Mouse (Mus musculus): ENCODE results near the gene Tspan2.

Gene Tspan2

DNA sequence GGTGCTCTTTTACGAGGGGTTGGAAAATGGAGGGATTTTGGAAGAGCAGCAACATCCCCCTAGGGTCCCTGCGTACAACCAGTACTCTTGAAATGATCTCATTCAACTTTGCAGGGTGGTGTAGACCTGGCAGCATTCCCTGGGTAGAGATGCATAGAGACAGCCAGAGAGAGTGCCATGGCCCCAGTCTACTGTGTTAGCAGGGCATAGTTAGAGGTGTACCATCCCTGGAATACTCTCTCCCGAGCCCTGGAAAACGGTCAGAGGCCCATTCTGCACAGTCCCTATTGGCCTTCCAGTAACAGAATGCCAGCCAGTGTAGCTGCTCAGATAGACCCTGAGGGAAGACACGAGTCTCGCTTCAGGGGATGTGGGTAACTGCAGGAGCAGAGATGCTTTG lies 1.3 kb downstream of the Tspan2 start:
- DNase-seq: no peak

DNA sequence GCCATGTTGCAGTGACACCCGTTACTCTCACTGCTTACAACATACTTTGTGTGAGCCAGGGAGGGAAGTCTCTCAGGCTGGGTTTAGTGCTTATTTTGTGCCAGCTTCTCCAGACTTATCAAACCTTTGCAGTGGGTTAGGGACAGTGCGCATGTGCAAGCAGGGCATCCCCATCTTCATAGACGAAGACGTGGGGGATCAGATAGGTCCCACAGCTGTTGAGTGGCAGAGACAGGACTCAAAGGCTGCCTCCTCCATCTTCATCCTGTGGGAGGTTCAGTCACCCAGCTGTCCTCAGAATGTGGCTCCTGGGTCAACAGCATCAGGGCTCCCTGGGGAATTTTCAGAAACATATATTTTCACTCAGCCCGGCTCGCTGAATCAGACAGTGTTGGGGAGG lies 2.1 kb downstream of the Tspan2 start:
- peak; percentile 47 for DNase-seq

DNA sequence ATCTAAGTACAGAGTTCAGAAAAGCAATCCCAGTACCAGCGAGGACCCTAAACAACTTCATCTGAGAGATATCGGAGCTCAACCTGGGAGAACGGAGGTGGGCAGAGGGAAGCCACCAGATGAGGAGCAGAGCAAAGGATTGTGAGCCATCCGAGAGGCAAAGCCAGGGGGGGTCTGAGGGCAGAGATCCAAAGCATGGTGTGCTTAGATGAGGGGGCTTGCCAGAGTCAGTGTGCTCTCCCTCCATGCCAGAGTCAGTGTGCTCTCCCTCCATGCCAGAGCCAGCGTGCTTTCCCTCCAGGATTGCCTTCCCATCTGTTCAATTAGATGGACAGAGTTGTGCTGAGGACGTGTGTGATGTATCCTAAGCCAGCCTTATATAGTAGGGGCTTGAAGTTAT lies 2.8 kb downstream of the Tspan2 start:
- DNase-seq: no peak

DNA sequence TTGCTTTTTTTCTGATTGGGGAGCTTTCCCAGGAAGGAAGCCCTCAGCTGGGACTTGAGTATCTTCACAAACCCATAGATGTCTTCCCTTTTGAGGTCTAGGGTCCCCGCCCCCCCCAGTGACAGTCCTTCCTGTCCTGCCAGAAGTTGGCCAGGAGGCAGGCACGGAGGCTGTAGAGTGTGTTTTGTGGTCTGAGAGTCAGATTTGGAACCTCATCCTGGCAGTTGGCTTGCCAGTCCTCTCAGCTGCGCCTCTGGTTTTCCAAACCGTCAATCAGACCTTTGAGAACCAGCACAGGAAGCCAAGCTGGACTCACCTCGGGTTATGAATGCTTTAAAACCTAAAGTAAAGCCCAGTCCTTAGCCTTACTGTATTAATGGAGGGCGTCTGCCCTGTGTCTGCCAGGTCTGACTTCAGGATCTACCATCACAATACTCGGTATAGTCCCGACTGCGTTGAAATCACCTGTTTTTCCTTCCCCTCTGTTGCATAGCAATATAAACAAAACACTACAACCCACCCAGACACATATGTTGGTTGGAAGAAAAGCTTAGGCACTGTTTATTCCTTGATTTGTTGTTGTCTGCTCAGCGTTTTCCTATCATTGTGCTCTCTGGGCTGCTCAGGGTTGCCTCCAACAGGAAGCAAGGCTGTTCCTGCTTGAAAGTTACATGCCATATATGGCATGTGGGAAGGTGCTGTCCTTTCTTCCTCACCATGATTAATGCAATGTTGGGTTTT lies 4.0 kb downstream of the Tspan2 start:
- peak; percentile 59 for DNase-seq

DNA sequence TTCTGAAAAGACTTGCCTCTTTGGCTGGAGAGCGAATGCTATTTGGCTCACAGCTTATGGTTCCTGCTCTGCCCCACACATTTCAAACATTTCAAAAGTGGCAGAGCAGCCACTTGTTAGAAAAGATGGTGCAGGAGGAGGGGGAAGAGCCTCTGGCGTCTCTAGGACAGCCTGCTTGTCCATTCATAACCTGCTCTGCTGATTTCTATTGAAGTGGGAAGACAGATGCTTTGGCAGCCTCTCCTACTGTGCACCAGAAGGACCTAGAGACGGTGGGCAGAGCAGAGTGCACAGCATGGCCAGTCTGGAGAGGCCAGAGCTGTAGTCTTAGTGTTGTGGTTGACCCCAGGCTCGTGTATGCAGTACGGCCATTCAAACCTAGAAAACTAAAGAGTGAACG lies 4.6 kb downstream of the Tspan2 start:
- DNase-seq: no peak

DNA sequence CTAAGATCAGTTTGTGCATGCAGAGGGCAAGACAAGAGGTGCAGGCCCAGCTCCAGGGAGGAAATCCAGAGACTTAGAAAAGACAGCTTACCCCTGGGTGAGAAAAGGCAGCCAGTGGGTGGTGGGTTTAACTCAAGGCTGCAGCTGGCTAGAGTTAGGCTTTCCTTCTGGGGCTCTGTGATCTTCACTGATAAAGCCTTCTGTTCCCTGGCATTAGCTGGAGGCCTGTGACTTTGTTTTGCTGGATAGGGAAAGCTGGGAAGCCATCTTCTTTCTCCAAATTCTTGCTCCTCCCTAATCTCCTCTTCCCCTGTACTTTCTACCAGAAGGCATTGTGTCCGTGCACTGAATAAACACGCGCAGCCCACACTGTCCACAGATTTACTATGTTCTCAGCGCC lies 8.4 kb downstream of the Tspan2 start:
- DNase-seq: no peak

DNA sequence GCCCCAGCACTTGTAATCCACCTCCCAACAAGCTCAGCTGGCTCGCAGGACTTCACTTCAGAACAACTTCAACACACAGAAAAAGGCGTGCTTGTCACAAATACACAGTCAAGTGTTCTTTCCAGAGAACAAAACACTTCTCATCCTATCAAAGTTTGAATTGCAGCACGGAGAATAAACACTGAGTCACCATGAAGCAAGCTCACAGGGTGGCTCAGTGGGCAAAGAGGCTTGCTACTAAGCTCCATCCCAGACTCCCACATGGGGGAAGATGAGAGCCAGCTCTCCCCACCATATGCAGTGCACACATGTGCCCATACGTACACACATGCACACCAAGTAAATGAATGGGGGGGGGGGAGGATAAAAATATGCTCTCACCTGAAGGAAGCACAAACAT lies 8.9 kb downstream of the Tspan2 start:
- no peak for DNase-seq

DNA sequence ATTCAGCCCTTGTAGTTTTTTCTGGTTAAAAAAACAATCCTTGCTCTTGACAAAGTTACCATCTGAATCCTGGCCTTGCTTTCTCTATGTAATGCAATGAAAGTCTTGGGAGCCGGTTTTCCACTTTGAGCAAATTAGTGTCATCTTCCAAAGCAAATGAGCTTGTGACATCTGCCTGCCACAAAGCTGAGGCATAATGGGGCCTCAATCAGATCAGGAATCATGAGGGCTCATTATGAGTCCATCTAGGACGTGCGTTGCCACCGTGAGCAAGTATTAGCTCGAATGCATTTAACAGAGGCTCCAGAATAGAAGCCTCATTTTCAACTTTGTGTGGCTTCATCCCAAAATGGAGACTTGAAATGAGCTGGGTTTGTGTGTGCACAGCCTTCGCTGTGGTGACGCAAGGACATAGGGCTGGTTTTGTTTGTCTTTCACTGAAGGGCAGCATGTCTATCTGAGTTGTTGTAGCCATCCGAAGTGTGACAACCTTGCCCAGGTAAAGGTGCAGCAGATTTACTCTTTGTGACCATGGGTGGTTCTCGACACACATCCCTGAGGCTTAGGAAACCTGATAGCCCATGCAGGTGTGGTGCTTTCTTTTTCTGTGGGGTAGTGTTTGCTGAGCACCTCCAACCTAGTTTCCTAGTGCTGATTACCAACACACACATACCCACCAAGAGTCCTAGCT lies 9.6 kb downstream of the Tspan2 start:
- DNase-seq: no peak

DNA sequence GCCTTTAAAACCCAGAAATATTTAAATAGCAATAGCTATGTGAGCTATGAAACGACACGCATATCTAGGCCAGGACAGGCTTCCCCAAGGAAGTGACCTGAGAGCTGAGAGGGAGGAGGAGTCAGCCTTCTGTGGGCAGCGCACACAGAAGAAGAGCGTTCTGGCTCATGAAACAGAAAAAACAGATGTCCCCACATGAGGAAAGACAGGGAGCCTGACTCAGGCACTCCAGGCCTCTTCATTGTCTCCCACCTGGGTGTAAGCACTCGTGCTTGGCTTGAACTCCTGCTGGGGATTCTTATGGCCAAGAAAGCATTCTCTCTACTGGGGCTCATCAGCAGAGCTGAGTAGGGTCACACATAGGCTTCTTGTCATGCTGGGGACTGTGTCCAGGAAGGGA lies 10.3 kb downstream of the Tspan2 start:
- DNase-seq: peak; percentile 42

DNA sequence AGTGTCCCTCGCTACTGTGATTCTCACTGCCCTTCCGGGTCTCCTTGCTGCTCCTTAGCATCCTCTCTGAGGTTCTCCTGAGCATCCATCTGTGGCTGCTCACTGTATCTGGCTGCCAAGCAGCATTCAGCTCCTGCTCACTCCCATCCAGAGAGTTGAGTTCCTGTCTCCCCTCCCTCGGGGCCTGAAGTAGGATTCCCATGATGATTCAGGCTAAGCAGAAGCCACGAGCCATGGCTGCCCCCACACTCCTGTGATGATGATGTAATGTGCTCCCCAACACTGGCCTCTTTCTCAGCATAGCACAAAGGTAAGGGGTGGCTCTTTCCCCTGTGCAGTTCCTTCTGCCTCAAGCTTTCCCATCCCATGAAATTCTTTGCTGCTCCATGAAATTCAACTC lies 11.8 kb downstream of the Tspan2 start:
- DNase-seq: no peak

DNA sequence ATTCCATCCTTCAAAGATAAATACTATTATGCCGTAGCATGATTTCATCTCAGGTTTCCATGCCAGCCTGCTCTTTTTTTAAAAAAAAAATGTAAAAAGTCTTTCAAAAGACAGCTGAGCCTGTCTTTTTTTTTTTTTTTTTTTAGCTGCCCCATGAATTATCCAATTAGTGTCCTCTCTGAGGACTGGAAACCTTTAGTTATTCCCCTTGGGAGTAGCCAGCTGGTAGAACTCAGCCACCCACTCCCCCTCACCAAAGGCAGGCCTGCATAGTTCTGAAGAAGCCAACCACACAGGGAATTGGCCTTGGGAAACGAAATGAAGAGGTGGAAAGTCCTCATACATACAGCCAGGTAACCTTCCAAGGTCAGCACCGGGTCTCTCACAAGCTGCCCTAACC lies 13.7 kb downstream of the Tspan2 start:
- DNase-seq: no peak

DNA sequence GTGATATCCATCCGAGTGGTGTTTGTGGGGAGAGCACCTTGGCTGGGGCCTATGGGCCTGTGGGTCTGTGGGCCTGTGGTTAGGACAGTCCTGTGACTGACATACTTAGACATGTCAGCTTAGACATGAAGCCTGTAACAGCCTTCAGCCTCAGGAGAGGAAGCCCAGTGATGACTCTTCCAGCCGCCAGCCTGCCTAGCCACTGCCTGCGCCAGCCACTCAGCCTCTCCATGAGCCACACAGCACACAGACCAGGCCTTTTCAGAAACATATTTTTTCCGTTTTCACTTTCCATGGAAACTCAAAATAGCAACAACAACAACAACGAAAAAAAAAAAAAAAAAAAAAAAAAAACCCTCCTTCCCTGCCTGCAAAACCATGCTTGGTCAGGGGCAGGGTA lies 14.4 kb downstream of the Tspan2 start:
- DNase-seq: no peak

DNA sequence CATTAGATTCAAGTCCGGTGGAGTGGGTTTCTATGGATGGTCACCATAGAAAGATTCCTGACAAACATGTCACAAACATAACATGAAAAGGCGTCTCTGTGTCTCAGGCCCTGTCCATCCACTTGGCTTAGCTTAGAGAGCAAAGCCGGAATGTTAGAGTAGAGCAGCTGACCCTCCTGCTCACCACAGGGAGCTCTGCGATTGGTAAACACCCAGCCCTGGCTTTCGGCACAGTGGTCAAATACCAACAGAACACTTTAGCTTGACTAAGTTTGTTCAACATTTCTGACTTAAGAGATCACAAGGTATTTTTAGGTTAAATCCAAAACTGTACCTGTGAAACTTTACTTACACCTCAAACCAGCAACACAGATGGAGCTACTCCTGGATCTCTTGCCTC lies 16.8 kb downstream of the Tspan2 start:
- DNase-seq: no peak

DNA sequence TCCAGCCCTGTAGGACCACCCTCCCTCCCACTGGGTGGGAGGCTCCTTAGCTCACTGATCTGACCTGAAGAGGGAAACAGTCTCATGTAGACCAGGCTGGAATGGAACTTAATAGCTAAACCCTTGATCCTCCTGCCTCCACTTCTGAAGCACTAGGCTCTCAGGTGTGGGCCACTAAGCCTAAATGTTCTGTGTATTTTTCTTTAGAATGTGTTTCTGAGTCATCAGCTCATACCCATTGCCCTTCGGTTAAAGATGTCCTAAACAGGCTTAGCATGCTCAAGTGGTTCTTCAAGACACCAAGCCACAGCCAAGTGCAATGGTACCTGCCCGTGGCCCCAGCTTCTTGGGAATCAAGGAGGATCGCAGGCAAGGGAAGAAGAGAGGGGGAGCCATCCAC lies 17.2 kb downstream of the Tspan2 start:
- no peak for DNase-seq

DNA sequence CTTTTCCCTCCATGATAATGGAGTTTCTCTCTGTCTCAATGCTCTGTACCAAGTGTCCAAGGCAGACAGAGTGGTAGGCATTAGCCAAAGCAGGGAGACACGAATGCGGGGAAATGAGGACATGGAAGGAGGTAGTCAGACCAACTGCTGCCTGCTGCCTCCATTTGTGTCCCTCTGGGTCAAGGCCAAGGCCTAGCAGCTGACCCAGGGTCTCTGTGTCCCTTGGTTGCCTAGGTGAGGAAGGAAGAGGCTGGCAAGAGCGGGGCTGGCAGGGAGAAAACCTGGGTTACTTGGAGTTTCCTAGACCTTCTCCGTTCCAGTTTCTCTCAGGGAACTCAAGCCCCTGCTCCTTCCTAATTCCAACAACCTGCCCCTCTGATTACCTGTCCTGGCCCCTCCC lies 17.7 kb downstream of the Tspan2 start:
- no peak for DNase-seq

DNA sequence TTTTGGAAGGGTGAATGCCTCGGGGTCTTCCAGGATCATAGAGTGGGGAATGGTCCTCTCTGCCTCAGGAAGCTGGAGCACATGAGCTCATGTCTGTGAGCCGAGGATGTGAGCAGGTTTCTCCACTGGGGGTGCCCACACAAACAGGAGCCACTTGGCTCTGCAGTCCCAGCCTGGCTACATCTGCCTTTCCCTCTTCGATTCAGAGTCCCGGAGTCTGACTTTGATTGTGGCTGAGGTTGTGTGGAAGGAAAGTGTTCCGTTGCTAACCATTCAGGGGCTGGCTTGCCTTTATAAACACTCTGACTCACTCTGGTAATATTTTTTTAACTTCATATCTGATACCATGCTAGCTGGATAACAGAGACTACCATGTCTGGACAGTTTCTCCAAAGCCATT lies 18.1 kb downstream of the Tspan2 start:
- DNase-seq: no peak

DNA sequence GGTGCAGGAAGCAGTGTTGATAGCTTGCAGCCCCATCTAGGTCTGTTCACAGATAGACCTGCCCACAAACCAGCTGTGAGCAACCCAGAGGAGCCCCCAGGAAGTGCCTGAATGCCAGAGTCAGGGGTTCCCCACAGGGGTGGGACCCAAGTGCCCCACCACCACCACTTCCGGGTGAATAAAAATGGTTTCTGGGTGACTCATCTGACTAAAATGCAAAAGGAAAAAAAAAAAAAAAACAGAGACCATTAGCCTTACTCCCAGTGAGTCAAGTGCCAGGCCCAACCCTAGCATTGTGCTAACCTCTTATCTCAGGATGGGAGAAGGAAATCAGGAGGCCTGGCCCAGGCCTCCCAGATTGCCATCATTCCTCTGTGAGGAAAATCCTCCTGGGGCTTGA lies 21.5 kb downstream of the Tspan2 start:
- DNase-seq: peak; percentile 76

DNA sequence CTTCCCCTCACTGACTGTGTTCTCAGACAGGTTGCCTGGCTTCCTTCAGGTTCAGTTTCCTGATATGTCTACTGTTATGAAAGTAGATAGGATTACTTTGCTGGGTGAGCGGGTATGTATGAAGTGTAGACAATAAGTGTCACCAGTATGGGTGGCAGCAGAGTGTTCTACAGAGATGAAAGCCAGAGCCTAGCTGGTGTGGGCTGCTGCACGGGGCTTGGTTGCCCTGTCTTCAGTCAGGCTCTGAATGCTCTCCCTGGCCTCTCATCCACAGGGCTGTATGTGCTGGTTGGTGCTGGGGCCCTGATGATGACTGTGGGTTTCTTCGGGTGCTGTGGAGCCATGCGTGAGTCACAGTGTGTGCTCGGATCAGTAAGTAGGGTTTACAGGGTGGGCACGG lies 22.7 kb downstream of the Tspan2 start:
- no peak for DNase-seq

DNA sequence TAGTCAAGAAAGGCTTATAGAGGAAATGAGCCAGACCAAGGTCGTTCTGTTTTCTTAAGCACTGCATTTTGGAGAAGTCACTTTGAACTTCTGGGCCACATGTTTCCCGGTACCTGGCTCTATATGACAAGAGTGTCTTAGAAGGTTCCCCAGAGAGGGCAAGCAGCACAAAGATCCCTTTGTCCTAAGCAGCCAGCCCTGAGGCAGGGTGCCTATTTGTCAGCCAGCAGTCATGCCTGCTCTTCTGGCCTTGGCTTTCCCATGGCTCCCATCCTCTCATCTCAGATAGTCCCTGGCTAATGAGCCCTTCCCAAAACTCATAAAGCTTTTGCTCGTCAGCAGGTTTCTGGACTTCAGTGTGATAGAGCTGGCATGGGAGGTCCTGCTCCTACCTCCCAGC lies 25.9 kb downstream of the Tspan2 start:
- DNase-seq: no peak

DNA sequence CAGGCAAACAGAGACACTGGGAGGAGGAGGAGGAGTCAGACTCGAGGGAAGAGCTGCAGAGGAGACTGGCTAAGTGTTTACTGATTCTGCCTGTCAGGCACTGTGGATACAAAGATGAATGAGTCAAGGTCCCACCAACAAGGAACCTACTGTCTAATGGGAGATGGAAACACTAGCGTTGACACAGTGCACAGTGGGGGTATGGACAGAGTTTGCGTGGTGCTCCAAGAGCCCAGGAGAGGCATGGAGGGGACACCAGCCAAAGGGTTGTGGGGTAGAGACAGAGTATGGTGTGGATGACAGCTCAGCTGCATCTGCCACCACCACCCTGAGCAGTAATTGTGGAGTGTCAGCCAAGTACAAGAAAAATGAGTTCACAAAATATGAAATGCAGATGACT lies 28.1 kb downstream of the Tspan2 start:
- DNase-seq: no peak

DNA sequence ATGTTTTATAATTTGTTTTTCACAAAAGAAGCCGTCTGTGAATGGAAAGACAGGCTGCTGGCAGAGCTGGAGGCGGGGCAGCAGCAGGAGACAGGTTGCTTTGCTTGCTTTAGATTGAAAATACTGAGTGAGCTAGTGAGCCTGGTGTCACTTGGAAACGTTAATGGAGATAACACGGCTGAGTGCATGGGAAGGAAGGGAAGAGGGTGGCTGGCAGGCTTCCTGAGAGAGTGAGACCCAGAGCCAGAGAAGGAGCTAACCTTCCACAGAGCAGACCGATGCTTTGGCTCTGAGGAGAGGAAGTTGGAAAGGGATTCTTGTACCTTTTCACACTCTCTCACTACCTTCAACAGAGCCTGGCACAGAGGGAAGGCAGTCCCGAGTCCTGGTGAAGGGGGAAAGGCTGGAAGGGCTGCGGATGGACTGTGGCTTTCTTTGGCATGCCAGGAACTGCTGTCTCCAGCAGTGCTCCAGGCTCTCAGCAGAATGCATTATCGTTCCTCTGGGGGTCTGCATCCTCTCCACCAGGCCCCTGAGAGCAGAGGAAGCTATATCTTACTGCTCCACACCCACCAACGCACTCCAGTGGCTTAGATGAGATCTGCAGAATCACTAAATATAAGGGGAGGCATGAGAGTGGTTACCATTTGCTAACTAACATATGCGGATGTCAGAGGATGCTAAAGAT lies 29.5 kb downstream of the Tspan2 start:
- DNase-seq: no peak

DNA sequence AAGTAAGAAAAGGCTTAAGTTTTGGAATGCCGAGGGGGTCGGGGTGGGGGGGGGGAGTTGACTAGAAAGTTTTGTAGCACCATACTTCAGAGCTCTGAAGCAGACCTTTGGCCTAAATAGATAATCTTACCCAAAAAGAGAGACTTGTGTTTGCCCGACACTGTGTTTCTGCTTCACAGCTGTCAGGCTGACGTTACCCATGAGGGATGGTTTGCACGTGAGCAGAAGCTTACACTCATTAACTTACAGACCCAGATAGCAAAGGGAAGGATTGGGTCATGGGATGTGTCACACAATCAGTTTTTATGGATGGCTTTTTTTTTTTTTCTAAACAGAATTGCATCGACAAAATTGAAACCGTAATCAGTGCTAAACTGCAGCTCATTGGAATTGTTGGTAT lies 30.5 kb downstream of the Tspan2 start:
- DNase-seq: no peak

DNA sequence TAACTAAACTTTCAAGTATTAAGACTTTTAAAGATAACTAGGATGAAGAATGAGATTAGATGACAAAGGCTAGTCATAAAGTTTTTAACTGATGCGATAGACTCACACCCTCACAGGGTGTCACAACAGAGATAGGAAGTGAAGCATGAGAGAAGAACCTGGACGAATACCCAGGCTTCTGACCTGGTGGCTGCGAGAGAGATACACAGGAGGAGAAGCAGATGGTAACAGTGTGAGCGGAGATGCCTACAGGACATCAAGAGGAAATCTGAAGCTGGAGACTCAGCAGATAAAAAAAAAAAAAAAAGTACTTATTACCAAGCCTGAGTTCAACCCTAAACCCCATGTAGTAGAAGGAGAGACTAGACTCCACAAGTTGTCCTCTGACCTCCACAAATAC lies 38.7 kb downstream of the Tspan2 start:
- no peak for DNase-seq

DNA sequence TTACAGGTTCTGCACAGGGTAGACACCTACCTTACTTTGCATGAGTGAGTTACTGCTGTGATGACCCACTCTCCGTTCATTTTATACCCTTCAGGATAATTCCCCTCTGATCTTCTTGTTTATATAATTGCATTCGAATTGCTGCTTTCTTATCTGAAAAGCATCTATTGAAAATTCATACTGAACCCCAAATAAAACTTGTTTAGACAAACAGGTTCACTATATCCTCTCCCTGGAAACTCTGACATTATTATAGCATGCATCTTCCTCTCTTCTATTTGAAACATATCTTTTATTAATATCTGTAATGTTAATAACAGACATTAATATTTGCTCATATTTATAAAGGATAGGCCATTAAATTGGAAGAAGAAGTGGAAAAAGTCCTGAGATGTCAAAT lies 48.3 kb downstream of the Tspan2 start, which contains the start of gene Tshb:
Gene Tshb, minus strand, starts transcription at position 101 of the 400 bp plus-strand sequence.
- no peak for DNase-seq

All from thymus, postnatal 4 days (tissue).